Mouse (Mus musculus) stomach, embryonic 14.5 days (tissue): Measurements from ENCODE around the gene Mast1. TPM values are rescaled to one million over a fixed set of nuclear protein-coding genes. Genes with fewer than 3 reads are reported as not detected.
A peak's percentile ranks its signal among the peaks of the same experiment; 100 is the strongest.

Experiments
- ATAC-seq: fragments of 200-750 bp; cut with Nextera tagmentation; 2 replicates; pipeline ENCODE4 v1.8.0; 2017; ENCODE audit warnings: low read depth, moderate TSS enrichment; ENCODE audit not compliant: insufficient number of reproducible peaks, insufficient read depth, low FRiP score
- H3K27ac ChIP-seq: fragments of 300-500 bp; sonication (generic); 2 replicates; pipeline ENCODE4 v1.5.1; 2014; ENCODE audit warnings: mild to moderate bottlenecking, low read length, moderate library complexity, mixed read lengths
- H3K27me3 ChIP-seq: fragments of 300-500 bp; sonication (generic); 2 replicates; pipeline ENCODE4 v1.6.1; 2014; ENCODE audit warnings: low read length, control low read depth, mixed read lengths; ENCODE audit not compliant: control insufficient read depth, insufficient read depth
- H3K36me3 ChIP-seq: fragments of 300-500 bp; sonication (generic); 2 replicates; pipeline ENCODE4 v1.6.1; 2014; ENCODE audit warnings: mild to moderate bottlenecking, control low read depth, low read length, moderate library complexity, mixed read lengths; ENCODE audit not compliant: control insufficient read depth, insufficient read depth
- H3K4me1 ChIP-seq: fragments of 300-500 bp; sonication (generic); 2 replicates; pipeline ENCODE4 v1.6.1; 2014; ENCODE audit warnings: low read length, control low read depth, mixed read lengths; ENCODE audit not compliant: control insufficient read depth, insufficient read depth
- H3K4me2 ChIP-seq: fragments of 300-500 bp; sonication (generic); replicated peaks from 2 replicates; pipeline ENCODE4 v1.6.1; 2014; ENCODE audit warnings: low read depth, low read length, control low read depth
- H3K4me3 ChIP-seq: fragments of 300-500 bp; sonication (generic); 2 replicates; pipeline ENCODE4 v1.5.1; 2014; ENCODE audit warnings: low read depth, low read length, control low read depth
- H3K9ac ChIP-seq: fragments of 300-500 bp; sonication (generic); replicated peaks from 2 replicates; pipeline ENCODE4 v1.6.1; 2014; ENCODE audit warnings: low read depth, mild to moderate bottlenecking, control low read depth, low read length, moderate library complexity, mixed read lengths
- H3K9me3 ChIP-seq: fragments of 300-500 bp; sonication (generic); 2 replicates; pipeline ENCODE4 v1.6.1; 2016; ENCODE audit warnings: low read depth, low read length, control low read depth; ENCODE audit not compliant: control insufficient read depth
- WGBS: fragments of 180-500 bp; shearing (Covaris S2); extraction: QIAGEN DNeasy Blood & Tissue Kit; methylation state at CpG from one replicate; pipeline ENCODE4 v1.1.7; 2014; 5-methylcytosine and 5-hydroxymethylcytosine counted together
- polyA plus RNA-seq: library from polyadenylated mRNA; unstranded; fragments of >200 nt; fragmentation: Nextera tagmentation; extraction: Ambion mirVana; gene quantifications from 2 replicates; pipeline ENCODE4 v1.2.1, GENCODE M21; 2014

Gene Mast1
- polyA plus RNA-seq, 1 experiment from 2014 or later: 2.2 TPM

- Histone ChIP-seq H3K27me3 (no peaks in the 10 kb centered on the region), H3K9ac (peak overlapping the region; percentile 18; the same call in 1 of the 2 replicates), H3K4me2 (peak overlapping the region; percentile 99), H3K9me3 (no peaks in the 10 kb centered on the region), H3K4me1 (peaks cover 68% of the 10 kb centered on the region), H3K4me3 (peak overlapping the region; percentile 56; the same call in 1 of the 2 replicates), H3K27ac (peak overlapping the region; percentile 89), H3K36me3 (no peaks in the 10 kb centered on the region)
- WGBS: 31% methylated on average over 11 of the region's 11 CpGs
- no peak for ATAC-seq
Observed at GRCm38 (mm10) chr8:84980622-84981358, 43.6 kb upstream of the Mast1 start.

DNA sequence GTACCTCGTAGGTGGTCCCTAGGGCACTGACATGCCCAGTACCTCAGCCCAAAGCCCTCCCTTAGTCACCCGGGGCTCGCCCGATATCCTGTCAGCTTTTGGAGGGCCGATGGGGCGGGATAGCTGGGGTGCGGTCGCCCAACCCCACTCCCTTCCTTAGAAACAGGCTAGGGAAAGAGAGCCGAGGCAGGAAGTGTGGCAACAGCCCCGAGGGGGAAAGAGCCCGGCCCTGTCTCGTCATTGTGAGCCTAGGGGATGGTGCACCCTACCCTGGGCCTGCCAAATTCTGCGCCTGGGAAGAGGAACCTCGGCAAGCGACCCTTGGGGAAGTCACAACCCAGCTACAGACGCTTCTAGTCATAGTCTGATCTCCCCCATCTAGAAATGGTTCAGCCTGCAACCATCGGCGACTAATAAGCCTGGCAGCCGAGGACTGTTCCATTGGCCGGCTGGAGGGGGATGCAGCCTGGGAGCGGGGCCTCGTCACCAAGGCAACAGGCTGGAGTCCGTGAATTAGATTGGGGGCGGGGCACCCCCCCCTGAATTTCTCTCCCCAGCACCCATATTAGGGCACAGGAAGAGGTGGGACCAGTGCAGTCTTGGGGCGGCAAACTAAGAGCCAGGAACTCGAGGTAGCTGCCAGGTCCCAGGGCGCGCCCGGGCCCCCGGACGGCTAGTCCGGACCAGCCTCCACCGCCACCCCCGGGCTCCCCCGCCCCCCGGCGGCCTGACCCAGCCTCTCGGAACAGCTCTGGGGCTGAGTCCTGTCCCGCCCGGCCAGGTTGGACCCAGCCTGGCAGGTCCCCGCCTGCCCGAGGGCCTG lies 42.7 kb upstream of the Mast1 start:
- Histone ChIP-seq H3K4me2 (peak overlapping the region; percentile 99), H3K4me3 (peak overlapping the region; percentile 56), H3K27me3 (no peaks in the 10 kb centered on the region), H3K9me3 (no peaks in the 10 kb centered on the region), H3K9ac (peak overlapping the region; percentile 18; the same call in 1 of the 2 replicates), H3K27ac (peak overlapping the region; percentile 89), H3K36me3 (no peaks in the 10 kb centered on the region), H3K4me1 (peaks cover 64% of the 10 kb centered on the region)
- WGBS: 3% methylated on average over 40 of the region's 42 CpGs
- ATAC-seq: peak; percentile 38

DNA sequence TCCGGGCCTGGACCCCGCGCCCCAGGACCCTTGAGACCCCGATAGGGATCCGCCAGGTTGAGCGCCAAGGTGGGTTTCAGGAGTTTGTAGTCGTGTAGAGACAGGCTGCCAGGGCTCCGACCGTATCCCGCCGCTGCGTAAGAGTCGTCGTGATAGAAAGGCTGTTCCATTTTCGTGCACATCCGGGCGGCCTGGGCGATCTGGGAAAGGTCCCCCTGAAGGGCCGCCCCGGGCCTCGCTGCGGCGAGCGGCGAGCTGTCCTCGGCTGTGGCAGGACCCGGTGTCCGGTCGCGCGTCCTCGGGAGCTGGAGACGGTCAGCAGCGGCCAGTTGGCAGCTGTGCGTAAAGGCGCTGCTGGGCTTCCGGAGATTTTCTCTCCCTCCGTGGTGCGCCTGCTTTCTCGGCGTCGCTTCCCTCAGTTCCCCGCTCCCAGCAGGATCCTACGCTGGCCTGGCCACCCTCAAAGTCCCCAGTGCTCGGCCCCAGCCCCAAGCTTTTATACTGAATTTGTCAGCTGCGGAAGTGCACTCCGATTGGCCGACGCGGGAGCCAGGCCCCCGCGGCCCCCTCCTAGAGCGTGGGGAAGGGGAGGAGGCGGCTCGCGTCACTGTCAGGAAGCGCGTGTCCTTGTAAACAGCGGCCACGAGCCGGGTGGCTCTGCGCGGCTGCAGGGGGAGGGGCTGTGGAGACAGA lies 41.2 kb upstream of the Mast1 start, which contains the start of gene Junb:
Gene Junb (minus strand): TSS at position 471 of the 693 bp plus-strand sequence.
- WGBS: under 1% methylated on average over 60 of the region's 63 CpGs
- Histone ChIP-seq H3K27me3 (no peaks in the 10 kb centered on the region), H3K4me1 (peaks cover 54% of the 10 kb centered on the region), H3K9me3 (no peaks in the 10 kb centered on the region), H3K27ac (peak within 1 kb of the TSS; percentile 89), H3K36me3 (peaks cover 5% of the 10 kb centered on the region; the same call in 1 of the 2 replicates), H3K4me3 (peak within 1 kb of the TSS; percentile 56), H3K4me2 (peak within 1 kb of the TSS; percentile 99), H3K9ac (peak within 1 kb of the TSS; percentile 63)
- peak; percentile 66 for ATAC-seq

DNA sequence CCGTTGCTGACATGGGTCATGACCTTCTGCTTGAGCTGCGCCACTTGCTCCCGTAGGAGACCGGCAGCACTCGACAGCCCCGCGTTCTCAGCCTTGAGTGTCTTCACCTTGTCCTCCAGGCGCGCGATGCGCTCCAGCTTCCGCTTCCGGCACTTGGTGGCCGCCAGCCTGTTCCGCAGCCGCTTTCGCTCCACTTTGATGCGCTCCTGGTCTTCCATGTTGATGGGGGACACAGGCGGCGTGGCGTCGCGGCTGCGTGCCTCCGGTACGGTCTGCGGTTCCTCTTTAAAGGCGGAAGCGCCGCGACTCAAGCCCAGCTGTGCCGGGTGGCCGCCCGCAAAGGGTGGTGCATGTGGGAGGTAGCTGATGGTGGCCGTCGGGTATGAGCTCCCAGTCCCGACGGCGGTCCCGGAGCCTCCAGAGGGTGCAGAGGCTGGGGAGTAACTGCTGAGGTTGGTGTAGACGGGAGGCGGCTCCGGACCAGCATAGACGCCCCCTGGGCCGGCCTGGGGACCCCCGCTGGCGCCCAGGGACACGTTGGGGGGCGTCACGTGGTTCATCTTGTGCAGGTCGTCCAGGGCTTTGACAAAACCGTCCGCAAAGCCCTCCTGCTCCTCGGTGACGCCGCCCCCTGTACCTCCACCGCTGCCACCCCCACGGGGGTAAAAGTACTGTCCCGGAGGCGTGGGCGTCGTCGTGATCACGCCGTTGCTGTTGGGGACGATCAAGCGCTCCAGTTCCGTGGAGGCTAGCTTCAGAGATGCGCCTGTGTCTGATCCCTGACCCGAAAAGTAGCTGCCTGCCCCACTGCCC lies 40.5 kb upstream of the Mast1 start:
- H3K9ac ChIP-seq: peak overlapping the region; percentile 63
- peak overlapping the region; percentile 99 for H3K4me2 ChIP-seq
- H3K36me3 ChIP-seq: peaks cover 12% of the 10 kb centered on the region
- peak overlapping the region; percentile 56 for H3K4me3 ChIP-seq
- WGBS: 1% methylated on average over 70 of the region's 70 CpGs
- no peaks in the 10 kb centered on the region for H3K27me3 ChIP-seq
- H3K27ac ChIP-seq: peak overlapping the region; percentile 74
- ATAC-seq: no peak
- peaks cover 53% of the 10 kb centered on the region for H3K4me1 ChIP-seq
- H3K9me3 ChIP-seq: no peaks in the 10 kb centered on the region

- peaks cover 50% of the 10 kb centered on the region for H3K4me1 ChIP-seq
- WGBS: 2% methylated on average over 25 of the region's 25 CpGs
- H3K9ac ChIP-seq: peak overlapping the region; percentile 63; the same call in 1 of the 2 replicates
- no peak for ATAC-seq
- H3K36me3 ChIP-seq: peaks cover 19% of the 10 kb centered on the region
- H3K4me2 ChIP-seq: peak overlapping the region; percentile 99
- peak overlapping the region; percentile 56 for H3K4me3 ChIP-seq
- H3K27ac ChIP-seq: peak overlapping the region; percentile 83; the same call in 1 of the 2 replicates
- no peaks in the 10 kb centered on the region for H3K9me3 ChIP-seq
- no peaks in the 10 kb centered on the region for H3K27me3 ChIP-seq
Observed at GRCm38 (mm10) chr8:84976763-84977434, 39.7 kb upstream of the Mast1 start.

DNA sequence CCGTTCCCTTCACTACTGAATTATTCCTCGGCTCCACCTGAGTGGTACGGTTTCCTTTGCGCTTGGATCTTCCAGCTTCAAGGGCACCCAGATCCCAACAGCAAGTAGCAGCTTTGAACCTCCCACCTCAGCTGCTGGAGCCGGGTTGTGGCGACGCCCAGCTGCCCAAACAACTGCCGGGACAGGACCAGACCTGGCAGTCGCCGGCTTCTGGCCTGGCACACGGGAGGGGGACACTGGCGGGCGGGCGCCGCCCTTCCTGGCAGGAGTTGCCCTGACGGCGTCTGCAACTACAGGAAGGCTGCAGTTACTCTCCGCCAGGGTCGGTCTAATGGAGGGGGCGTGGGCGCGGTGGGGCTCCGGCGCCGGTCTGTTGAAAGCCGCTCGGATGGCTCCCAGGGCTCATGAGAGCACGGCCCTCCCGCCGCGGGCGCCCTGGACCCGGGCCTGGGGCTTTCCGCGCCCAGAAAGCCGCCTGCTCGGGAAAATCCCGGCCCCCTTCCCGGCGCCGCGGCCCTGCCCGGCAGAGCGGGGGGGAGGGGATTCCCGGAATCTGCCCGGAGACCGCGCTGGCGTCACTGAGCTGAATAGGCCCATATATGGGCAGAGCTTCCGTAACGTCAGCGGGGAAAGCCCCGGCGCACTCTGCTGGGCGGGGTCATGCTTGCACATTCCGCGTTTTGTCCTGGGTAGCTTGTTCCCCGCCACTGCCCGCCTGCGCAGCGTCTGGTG lies 39.0 kb upstream of the Mast1 start:
- H3K4me2 ChIP-seq: peak overlapping the region; percentile 99
- no peaks in the 10 kb centered on the region for H3K9me3 ChIP-seq
- peaks cover 26% of the 10 kb centered on the region for H3K36me3 ChIP-seq
- no peaks in the 10 kb centered on the region for H3K27me3 ChIP-seq
- H3K27ac ChIP-seq: peak overlapping the region; percentile 83
- WGBS: under 1% methylated on average over 61 of the region's 61 CpGs
- ATAC-seq: peak; percentile 77
- H3K9ac ChIP-seq: peak overlapping the region; percentile 63
- H3K4me3 ChIP-seq: peak overlapping the region; percentile 56
- peaks cover 43% of the 10 kb centered on the region for H3K4me1 ChIP-seq

DNA sequence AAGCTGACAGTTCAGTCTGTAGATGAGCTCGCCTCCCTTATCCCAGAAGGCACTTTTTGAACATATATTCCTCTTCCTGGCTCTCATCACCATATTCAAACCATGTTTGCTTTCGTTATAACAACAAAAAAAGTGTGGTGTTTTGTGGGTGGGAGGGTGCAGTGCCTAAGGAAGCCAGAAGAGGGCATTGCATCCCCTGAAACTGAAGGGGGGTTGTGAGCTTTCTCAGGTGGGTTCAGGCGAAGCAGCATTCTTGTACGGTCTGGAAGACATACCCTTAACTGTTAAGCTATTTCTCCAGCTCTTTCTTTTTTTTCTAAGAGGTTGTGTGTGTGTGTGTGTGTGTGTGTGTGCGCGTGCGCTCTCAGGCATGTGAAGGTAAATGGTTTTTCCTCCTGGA lies 38.3 kb upstream of the Mast1 start:
- no peaks in the 10 kb centered on the region for H3K9me3 ChIP-seq
- H3K27me3 ChIP-seq: no peaks in the 10 kb centered on the region
- ATAC-seq: no peak
- H3K4me1 ChIP-seq: peaks cover 43% of the 10 kb centered on the region
- H3K9ac ChIP-seq: no peak overlapping the region
- H3K27ac ChIP-seq: no peak overlapping the region
- H3K36me3 ChIP-seq: peaks cover 30% of the 10 kb centered on the region
- no peak overlapping the region for H3K4me3 ChIP-seq
- peak overlapping the region; percentile 99; the same call in 1 of the 2 replicates for H3K4me2 ChIP-seq
- 33% methylated on average over 7 of the region's 7 CpGs for WGBS
